Mouse (Mus musculus) erythroblast, embryonic 14.5 days (primary cell): Measurements from ENCODE around the gene D17Wsu92e.

Source experiments
- GATA1 ChIP-seq: IDR thresholded peaks from 2 replicates; pipeline ENCODE4 v1.6.1; 2012; ENCODE audit warnings: low read length, inconsistent platforms, mixed read lengths
- TAL1 ChIP-seq: IDR thresholded peaks from 3 replicates; pipeline ENCODE4 v1.6.1; 2012; ENCODE audit warnings: low read length, inconsistent platforms, mixed read lengths

GRCm38 (mm10) chr17:27728770-27729169 lies 91.7 kb downstream of the D17Wsu92e start, which contains the start of gene Spdef:
- TF ChIP-seq TAL1 (no peak), GATA1 (no peak)
